18 mouse cellular contexts compared by ENCODE assay signal in genomic region chr6:81795281-81795680, GRCm38 (mm10).
DNase-seq lines count a peak whose midpoint lies in the region; ATAC-seq and TF ChIP-seq lines count a peak whose summit lies in the region.
"Had no signal": no experiment of that assay in that cellular context is flagged by ENCODE, and none has a peak within 500 bp of the region (broad histone marks: within the 10 kb centered on the region; RNA-seq: fewer than 3 reads in every experiment).

No protein-coding gene starts in this region.

- peak; percentile 66 for DNase-seq in midbrain, embryonic 11.5 days (ENCODE audit: low spot score, missing footprints)
- no peak for DNase-seq in midbrain, embryonic 10.5 days (ENCODE audit: low spot score)
- peak; percentile 76 for DNase-seq in ES-CJ7 (ENCODE audit: low read depth, low spot score)
- no peak for DNase-seq in stomach, postnatal 0 days (ENCODE audit: low spot score)
- DNase-seq in spleen, postnatal 10 days (ENCODE audit: low spot score in 2 of 2): no peak
- DNase-seq in T-cell, adult 2 months (ENCODE audit: low spot score): no peak
- DNase-seq: adrenal gland, postnatal 14 days; cerebellum, postnatal 25 days; kidney, postnatal 25 days; right cerebral cortex, postnatal 25 days; thymus, adult 2 months had no signal

- no peak overlapping the region for H3K4me3 ChIP-seq in intestine, postnatal 0 days (ENCODE audit: low read depth, low read length)
- no peak overlapping the region for H3K4me3 ChIP-seq in intestine, embryonic 16.5 days (ENCODE audit: low read length)
- H3K4me3 ChIP-seq in midbrain, embryonic 11.5 days (ENCODE audit: low read depth, low read length): no peak overlapping the region
- H3K4me3 ChIP-seq in midbrain, embryonic 10.5 days: no peak overlapping the region
- no peak overlapping the region for H3K4me3 ChIP-seq in stomach, postnatal 0 days (ENCODE audit: low read depth, low read length)
- H3K4me3 ChIP-seq: embryonic facial prominence, embryonic 13.5 days; heart, embryonic 13.5 days; midbrain, embryonic 12.5 days had no signal

- ATAC-seq in intestine, postnatal 0 days: no peak
- ATAC-seq in intestine, embryonic 16.5 days: no peak
- ATAC-seq in midbrain, embryonic 11.5 days (ENCODE audit: low FRiP score): no peak
- ATAC-seq in stomach, postnatal 0 days (ENCODE audit: low FRiP score, low TSS enrichment): no peak
- ATAC-seq: inflammation-experienced regulatory T-cells, adult 6 months had no signal

- TF ChIP-seq CTCF in intestine, postnatal 0 days (IDR thresholded peaks at IDR 0.05; ENCODE audit: low read depth): 0 out of 2 replicates have a peak, but pooled peaks have one; percentile 4
- TF ChIP-seq CTCF in stomach, postnatal 0 days (IDR thresholded peaks at IDR 0.05; ENCODE audit: low read depth): peak; percentile 23

- no peak overlapping the region for H3K4me2 ChIP-seq in intestine, postnatal 0 days (replicated peaks; ENCODE audit: low read depth)
- no peak overlapping the region for H3K4me2 ChIP-seq in intestine, embryonic 16.5 days (ENCODE audit: low read depth, low read length)
- no peak overlapping the region for H3K4me2 ChIP-seq in midbrain, embryonic 11.5 days
- no peak overlapping the region for H3K4me2 ChIP-seq in stomach, postnatal 0 days (replicated peaks; ENCODE audit: low read depth)
- H3K4me2 ChIP-seq: embryonic facial prominence, embryonic 13.5 days; heart, embryonic 13.5 days; liver, embryonic 11.5 days; midbrain, embryonic 12.5 days had no signal

- H3K9ac ChIP-seq in intestine, postnatal 0 days (ENCODE audit: low read depth, low read length): no peak overlapping the region
- H3K9ac ChIP-seq in intestine, embryonic 16.5 days (ENCODE audit: low read depth, low read length): no peak overlapping the region
- H3K9ac ChIP-seq in midbrain, embryonic 11.5 days (ENCODE audit: low read length): no peak overlapping the region
- H3K9ac ChIP-seq in stomach, postnatal 0 days (ENCODE audit: low read length): no peak overlapping the region
- H3K9ac ChIP-seq: embryonic facial prominence, embryonic 13.5 days; heart, embryonic 13.5 days; midbrain, embryonic 12.5 days had no signal

- 82% methylated on average over 6 of the region's 6 CpGs for WGBS in intestine, postnatal 0 days
- 78% methylated on average over 6 of the region's 6 CpGs for WGBS in intestine, embryonic 16.5 days
- WGBS in midbrain, embryonic 11.5 days: 79% methylated on average over 6 of the region's 6 CpGs
- WGBS in midbrain, embryonic 10.5 days: 83% methylated on average over 6 of the region's 6 CpGs
- 78% methylated on average over 6 of the region's 6 CpGs for WGBS in stomach, postnatal 0 days

- H3K4me1 ChIP-seq in intestine, postnatal 0 days (replicated peaks; ENCODE audit: control insufficient read depth, insufficient read depth, low read length): no peaks in the 10 kb centered on the region
- no peaks in the 10 kb centered on the region for H3K4me1 ChIP-seq in intestine, embryonic 16.5 days (ENCODE audit: control insufficient read depth, insufficient read depth, low read length)
- H3K4me1 ChIP-seq in midbrain, embryonic 11.5 days (ENCODE audit: control insufficient read depth, insufficient read depth, low read length): no peaks in the 10 kb centered on the region
- no peaks in the 10 kb centered on the region for H3K4me1 ChIP-seq in midbrain, embryonic 10.5 days
- H3K4me1 ChIP-seq in stomach, postnatal 0 days (replicated peaks; ENCODE audit: control insufficient read depth, insufficient read depth): no peaks in the 10 kb centered on the region
- H3K4me1 ChIP-seq: embryonic facial prominence, embryonic 13.5 days; heart, embryonic 13.5 days; midbrain, embryonic 12.5 days had no signal

- no peaks in the 10 kb centered on the region for H3K9me3 ChIP-seq in intestine, postnatal 0 days (ENCODE audit: control insufficient read depth)
- no peaks in the 10 kb centered on the region for H3K9me3 ChIP-seq in intestine, embryonic 16.5 days (ENCODE audit: control insufficient read depth, low read length)
- H3K9me3 ChIP-seq in midbrain, embryonic 11.5 days (ENCODE audit: control insufficient read depth, low read length): no peaks in the 10 kb centered on the region
- H3K9me3 ChIP-seq in midbrain, embryonic 10.5 days (replicated peaks): no peaks in the 10 kb centered on the region
- H3K9me3 ChIP-seq in stomach, postnatal 0 days (ENCODE audit: control insufficient read depth, low read length): no peaks in the 10 kb centered on the region
- H3K9me3 ChIP-seq: embryonic facial prominence, embryonic 13.5 days; heart, embryonic 13.5 days; midbrain, embryonic 12.5 days had no signal

- no peak overlapping the region for H3K27ac ChIP-seq in intestine, postnatal 0 days (ENCODE audit: low read depth, low read length)
- no peak overlapping the region for H3K27ac ChIP-seq in intestine, embryonic 16.5 days (ENCODE audit: low read length)
- H3K27ac ChIP-seq in midbrain, embryonic 11.5 days (ENCODE audit: low read depth, low read length): no peak overlapping the region
- no peak overlapping the region for H3K27ac ChIP-seq in midbrain, embryonic 10.5 days (replicated peaks)
- no peak overlapping the region for H3K27ac ChIP-seq in stomach, postnatal 0 days (replicated peaks)
- H3K27ac ChIP-seq: embryonic facial prominence, embryonic 13.5 days; heart, embryonic 13.5 days; midbrain, embryonic 12.5 days had no signal

- no peak for TF ChIP-seq EP300 in stomach, postnatal 0 days (optimal IDR thresholded peaks at IDR 0.05)

- no peaks in the 10 kb centered on the region for H3K27me3 ChIP-seq in intestine, postnatal 0 days (replicated peaks; ENCODE audit: control insufficient read depth, insufficient read depth, low read length)
- no peaks in the 10 kb centered on the region for H3K27me3 ChIP-seq in intestine, embryonic 16.5 days (replicated peaks; ENCODE audit: control insufficient read depth, insufficient read depth, low read length)
- H3K27me3 ChIP-seq in midbrain, embryonic 11.5 days (ENCODE audit: control insufficient read depth, insufficient read depth, low read length): no peaks in the 10 kb centered on the region
- H3K27me3 ChIP-seq in midbrain, embryonic 10.5 days (ENCODE audit: low read depth, poor library complexity, severe bottlenecking): no peaks in the 10 kb centered on the region
- no peaks in the 10 kb centered on the region for H3K27me3 ChIP-seq in stomach, postnatal 0 days (ENCODE audit: control insufficient read depth, insufficient read depth, low read length)
- H3K27me3 ChIP-seq: embryonic facial prominence, embryonic 13.5 days; heart, embryonic 13.5 days; midbrain, embryonic 12.5 days had no signal

- H3K36me3 ChIP-seq in intestine, postnatal 0 days (ENCODE audit: control insufficient read depth, insufficient read depth): no peaks in the 10 kb centered on the region
- H3K36me3 ChIP-seq in intestine, embryonic 16.5 days (ENCODE audit: control insufficient read depth, insufficient read depth, low read length): no peaks in the 10 kb centered on the region
- no peaks in the 10 kb centered on the region for H3K36me3 ChIP-seq in midbrain, embryonic 11.5 days (ENCODE audit: control insufficient read depth, insufficient read depth, low read length)
- no peaks in the 10 kb centered on the region for H3K36me3 ChIP-seq in midbrain, embryonic 10.5 days
- H3K36me3 ChIP-seq in stomach, postnatal 0 days (ENCODE audit: control insufficient read depth, insufficient read depth, low read length): no peaks in the 10 kb centered on the region
- H3K36me3 ChIP-seq: embryonic facial prominence, embryonic 13.5 days; heart, embryonic 13.5 days; midbrain, embryonic 12.5 days had no signal

Comparison
In these comparisons a context has a peak if more than half of its experiments do, and no peak if none do; other contexts are left out.
1. DNase-seq: peak in midbrain, embryonic 11.5 days (single experiment) and ES-CJ7 (single experiment); none in midbrain, embryonic 10.5 days (single experiment), stomach, postnatal 0 days (single experiment), spleen, postnatal 10 days (0 of 2) and T-cell, adult 2 months (single experiment).